Mouse (Mus musculus) myocyte (in vitro differentiated cells): ENCODE measurements around the gene Snap25. TPM values are rescaled to one million over a fixed set of nuclear protein-coding genes. Genes with fewer than 3 reads are reported as not detected.

Experiments used
- H3K27me3 ChIP-seq: one replicate; pipeline ENCODE4 v1.6.1; 2011; ENCODE audit not compliant: control insufficient read depth, insufficient read depth, insufficient read length
- H3K36me3 ChIP-seq: one replicate; pipeline ENCODE4 v1.6.1; 2011; ENCODE audit not compliant: control insufficient read depth, insufficient read depth
- H3K4me2 ChIP-seq: one replicate; pipeline ENCODE4 v1.6.1; 2011; ENCODE audit warnings: low read depth, control low read depth
- H3K4me3 ChIP-seq: one replicate; pipeline ENCODE4 v1.5.1; 2011; ENCODE audit warnings: mild to moderate bottlenecking, control low read depth, moderate library complexity
- H3K79me2 ChIP-seq: one replicate; pipeline ENCODE4 v1.6.1; 2011; ENCODE audit not compliant: control insufficient read depth, insufficient read depth
- H3ac ChIP-seq: one replicate; pipeline ENCODE4 v1.6.1; 2011; ENCODE audit not compliant: control insufficient read depth, insufficient read length
- CEBPB ChIP-seq: IDR thresholded peaks from 2 replicates; pipeline ENCODE4 v1.6.1; 2011; ENCODE audit warnings: mild to moderate bottlenecking, moderate library complexity; ENCODE audit not compliant: poor library complexity, insufficient read depth, severe bottlenecking
- E2F4 ChIP-seq: IDR thresholded peaks from one replicate; pipeline ENCODE4 v1.6.1; 2011; ENCODE audit warnings: mild to moderate bottlenecking, control low read depth, moderate library complexity; ENCODE audit not compliant: insufficient read depth
- MAX ChIP-seq: IDR thresholded peaks from one replicate; pipeline ENCODE4 v1.6.1; 2011; ENCODE audit warnings: low read depth, mild to moderate bottlenecking, control low read depth
- MYOD1 ChIP-seq, 3 experiments: IDR thresholded peaks; one replicate each; pipeline ENCODE4 v1.6.1; 2011; ENCODE audit warnings: control low read depth in 2 of 3, low read depth in 2 of 3, mild to moderate bottlenecking in 2 of 3, moderate library complexity in 1 of 3; ENCODE audit not compliant: insufficient read length in 2 of 3, control insufficient read depth in 1 of 3
- MYOG ChIP-seq, 3 experiments: IDR thresholded peaks; one replicate each; pipeline ENCODE4 v1.6.1; 2011; ENCODE audit warnings: control low read depth in 2 of 3, low read depth in 2 of 3, mild to moderate bottlenecking in 2 of 3; ENCODE audit not compliant: insufficient read length in 2 of 3, control insufficient read depth in 1 of 3, insufficient read depth in 1 of 3
- POLR2A ChIP-seq: IDR thresholded peaks from one replicate; pipeline ENCODE4 v1.6.1; 2011; ENCODE audit warnings: low read depth, mild to moderate bottlenecking, control low read depth, moderate library complexity; ENCODE audit not compliant: insufficient read length
- POLR2AphosphoS2 ChIP-seq: IDR thresholded peaks from one replicate; pipeline ENCODE4 v1.6.1; 2011; ENCODE audit warnings: low read depth, control low read depth; ENCODE audit not compliant: insufficient read length
- REST ChIP-seq: IDR thresholded peaks from one replicate; pipeline ENCODE4 v1.6.1; 2011; ENCODE audit warnings: mild to moderate bottlenecking, control low read depth, moderate library complexity; ENCODE audit not compliant: insufficient read depth, insufficient read length
- SRF ChIP-seq: IDR thresholded peaks from one replicate; pipeline ENCODE4 v1.6.1; 2011; ENCODE audit warnings: low read depth; ENCODE audit not compliant: control insufficient read depth, insufficient read length
- TCF12 ChIP-seq: IDR thresholded peaks from one replicate; pipeline ENCODE4 v1.6.1; 2011; ENCODE audit warnings: mild to moderate bottlenecking, control low read depth; ENCODE audit not compliant: poor library complexity, insufficient read depth, severe bottlenecking
- TCF3 ChIP-seq: IDR thresholded peaks from one replicate; pipeline ENCODE4 v1.6.1; 2011; ENCODE audit warnings: low read depth, control low read depth; ENCODE audit not compliant: insufficient read length
- USF1 ChIP-seq: IDR thresholded peaks from one replicate; pipeline ENCODE4 v1.6.1; 2011; ENCODE audit warnings: low read depth, mild to moderate bottlenecking, control low read depth, moderate library complexity
- polyA plus RNA-seq: library from polyadenylated mRNA; unstranded; fragments of >200 nt; fragmentation: generic; extraction: Trizol; gene quantifications from one replicate; pipeline ENCODE4 v1.2.1, GENCODE M21; 2012; ENCODE audit warnings: missing spikeins

The Snap25 gene
- polyA plus RNA-seq, 1 experiment = not detected

GRCm38 (mm10) chr2:136753682-136754081, 40.4 kb downstream of the Snap25 start:
- Histone ChIP-seq H3K79me2 (no peaks in the 10 kb centered on the region), H3K27me3 (no peaks in the 10 kb centered on the region), H3K36me3 (no peaks in the 10 kb centered on the region), H3K4me2 (no peak overlapping the region), H3K4me3 (no peak overlapping the region), H3ac (no peak overlapping the region)
- no peak for TF ChIP-seq TCF12
- TF ChIP-seq CEBPB = no peak
- TF ChIP-seq MAX = no peak
- TF ChIP-seq SRF = no peak
- TF ChIP-seq POLR2A = no peak
- TF ChIP-seq POLR2AphosphoS2 = no peak
- TF ChIP-seq REST = no peak
- TF ChIP-seq TCF3 = no peak
- no peak for TF ChIP-seq USF1
- TF ChIP-seq MYOD1 (IDR thresholded peaks at IDR 0.05; ENCODE audit: control insufficient read depth in 1 of 3, insufficient read length in 2 of 3, low read depth in 2 of 3) = no peak
- TF ChIP-seq MYOG (IDR thresholded peaks at IDR 0.05; ENCODE audit: control insufficient read depth in 1 of 3, insufficient read depth in 1 of 3, insufficient read length in 2 of 3, low read depth in 2 of 3) = no peak
- no peak for TF ChIP-seq E2F4

- Histone ChIP-seq H3K4me3 (no peak overlapping the region), H3K79me2 (no peaks in the 10 kb centered on the region), H3K4me2 (no peak overlapping the region), H3K27me3 (no peaks in the 10 kb centered on the region), H3K36me3 (no peaks in the 10 kb centered on the region), H3ac (no peak overlapping the region)
- TF ChIP-seq E2F4 (no peak), MYOD1 (IDR thresholded peaks at IDR 0.05; ENCODE audit: control insufficient read depth in 1 of 3, insufficient read length in 2 of 3, low read depth in 2 of 3) (no peak)
Measured at GRCm38 (mm10) chr2:136758809-136759551, 45.7 kb downstream of the Snap25 start.

- TF ChIP-seq USF1 = no peak
- TF ChIP-seq CEBPB = no peak
- TF ChIP-seq TCF3 = no peak
- no peak for TF ChIP-seq MYOG (IDR thresholded peaks at IDR 0.05; ENCODE audit: control insufficient read depth in 1 of 3, insufficient read depth in 1 of 3, insufficient read length in 2 of 3, low read depth in 2 of 3)
- no peak for TF ChIP-seq REST
- TF ChIP-seq TCF12 = no peak
- TF ChIP-seq SRF = no peak
- no peak for TF ChIP-seq POLR2AphosphoS2
- TF ChIP-seq POLR2A = no peak
- no peak for TF ChIP-seq MYOD1 (IDR thresholded peaks at IDR 0.05; ENCODE audit: control insufficient read depth in 1 of 3, insufficient read length in 2 of 3, low read depth in 2 of 3)
- TF ChIP-seq MAX = no peak
- no peak for TF ChIP-seq E2F4
Measured at GRCm38 (mm10) chr2:136778156-136778555, 64.9 kb downstream of the Snap25 start.

GRCm38 (mm10) chr2:136778674-136779073, 65.4 kb downstream of the Snap25 start:
- no peaks in the 10 kb centered on the region for H3K79me2 ChIP-seq
- no peak overlapping the region for H3K4me3 ChIP-seq
- no peak for TF ChIP-seq MAX
- no peak for TF ChIP-seq POLR2A
- no peak for TF ChIP-seq MYOG (IDR thresholded peaks at IDR 0.05; ENCODE audit: control insufficient read depth in 1 of 3, insufficient read depth in 1 of 3, insufficient read length in 2 of 3, low read depth in 2 of 3)
- TF ChIP-seq USF1 = no peak
- TF ChIP-seq SRF = no peak
- TF ChIP-seq REST = no peak
- TF ChIP-seq TCF3 = no peak
- TF ChIP-seq CEBPB = no peak
- TF ChIP-seq E2F4 = no peak
- TF ChIP-seq POLR2AphosphoS2 = no peak
- TF ChIP-seq TCF12 = no peak
- TF ChIP-seq MYOD1 (IDR thresholded peaks at IDR 0.05; ENCODE audit: control insufficient read depth in 1 of 3, insufficient read length in 2 of 3, low read depth in 2 of 3) = no peak
- no peaks in the 10 kb centered on the region for H3K27me3 ChIP-seq
- no peak overlapping the region for H3K4me2 ChIP-seq
- H3K36me3 ChIP-seq = no peaks in the 10 kb centered on the region
- H3ac ChIP-seq = no peak overlapping the region

More at GRCm38 (mm10) chr2:136778156-136778555, 64.9 kb downstream of the Snap25 start:
- H3K36me3 ChIP-seq = no peaks in the 10 kb centered on the region
- H3K79me2 ChIP-seq = no peaks in the 10 kb centered on the region
- H3K4me2 ChIP-seq = no peak overlapping the region
- no peak overlapping the region for H3ac ChIP-seq
- H3K4me3 ChIP-seq = no peak overlapping the region
- no peaks in the 10 kb centered on the region for H3K27me3 ChIP-seq

- Histone ChIP-seq H3K27me3 (no peaks in the 10 kb centered on the region), H3K4me2 (no peak overlapping the region), H3K79me2 (no peaks in the 10 kb centered on the region), H3K4me3 (no peak overlapping the region), H3ac (no peak overlapping the region), H3K36me3 (no peaks in the 10 kb centered on the region)
- TF ChIP-seq TCF12 = no peak
- no peak for TF ChIP-seq TCF3
- TF ChIP-seq USF1 = no peak
- TF ChIP-seq SRF = no peak
- no peak for TF ChIP-seq POLR2AphosphoS2
- no peak for TF ChIP-seq E2F4
- no peak for TF ChIP-seq CEBPB
- TF ChIP-seq POLR2A = no peak
Measured at GRCm38 (mm10) chr2:136780268-136780667, 67.0 kb downstream of the Snap25 start.
